Mouse (Mus musculus) left cerebral cortex, adult 18-20 months (tissue): ENCODE results near the gene Dhx30. TPM values are rescaled to one million over a fixed set of nuclear protein-coding genes. Genes with fewer than 3 reads are reported as not detected.
A peak's percentile ranks its signal among the peaks of the same experiment; 100 is the strongest.
"Not testable (repeated sequence)": the region's sequence is repeated elsewhere in the genome, so short reads cannot be mapped to it uniquely, and the experiment has no call there.

Experiments used
- DNase-seq, 2 experiments: peaks; one replicate each; pipeline ENCODE4 v3.0.0; 2021 to 2022; ENCODE audit warnings: low spot score in 2 of 2, mixed read lengths in 1 of 2
- total RNA-seq, 2 experiments: library from RNA; stranded (reverse); gene quantifications; 2 replicates each; pipeline ENCODE4 v1.2.3; 2021

The Dhx30 gene
- total RNA-seq, 2 experiments from 2014 or later, result 168 to 171 TPM

DNA sequence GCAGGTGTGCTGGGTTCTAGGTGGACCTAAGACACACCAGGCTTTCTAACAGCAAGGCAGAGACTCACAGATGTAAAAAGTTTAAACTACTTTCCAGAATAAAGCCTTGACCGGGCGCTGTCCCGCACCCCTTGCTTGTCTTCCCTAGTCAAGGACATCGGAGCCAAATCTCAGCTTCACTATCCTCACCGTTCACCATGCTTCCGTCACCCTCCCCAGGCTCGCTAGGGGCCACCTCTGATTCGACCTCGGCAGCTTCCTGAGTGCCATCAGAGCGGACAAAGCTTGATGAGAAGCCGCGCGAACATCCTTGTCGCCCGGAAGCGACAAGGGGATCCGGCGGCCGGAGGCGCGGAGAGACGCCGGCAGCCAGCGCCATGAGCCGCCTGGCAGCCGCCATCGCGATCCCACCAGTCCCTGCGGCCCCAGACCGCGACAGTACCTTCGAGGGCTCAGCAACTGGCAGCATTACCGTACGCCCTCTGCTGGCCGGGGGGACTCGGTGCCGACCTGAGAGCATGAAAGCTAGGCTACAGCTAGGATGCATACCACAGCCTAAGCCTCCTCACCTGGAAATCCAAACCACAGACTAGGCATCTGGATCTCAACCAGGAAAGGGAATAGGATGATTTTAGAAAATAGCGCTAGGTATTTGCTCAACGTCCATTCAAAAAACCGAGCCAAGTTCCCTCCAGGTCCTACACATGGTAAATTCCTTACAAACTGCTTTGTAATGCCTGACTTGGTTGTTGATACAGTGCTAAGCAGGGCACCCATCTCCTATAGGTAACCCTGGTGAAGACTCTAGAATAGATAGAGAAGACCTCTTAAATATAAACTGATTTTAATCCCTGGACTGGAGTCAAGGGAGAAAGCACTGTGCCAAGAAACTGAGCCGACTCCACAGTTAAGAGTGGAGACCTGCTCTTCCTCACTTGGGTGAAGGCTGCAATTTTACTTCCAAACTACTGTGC lies 16.7 kb downstream of the Dhx30 start:
- DNase-seq, result peak; percentile 96 to 99

DNA sequence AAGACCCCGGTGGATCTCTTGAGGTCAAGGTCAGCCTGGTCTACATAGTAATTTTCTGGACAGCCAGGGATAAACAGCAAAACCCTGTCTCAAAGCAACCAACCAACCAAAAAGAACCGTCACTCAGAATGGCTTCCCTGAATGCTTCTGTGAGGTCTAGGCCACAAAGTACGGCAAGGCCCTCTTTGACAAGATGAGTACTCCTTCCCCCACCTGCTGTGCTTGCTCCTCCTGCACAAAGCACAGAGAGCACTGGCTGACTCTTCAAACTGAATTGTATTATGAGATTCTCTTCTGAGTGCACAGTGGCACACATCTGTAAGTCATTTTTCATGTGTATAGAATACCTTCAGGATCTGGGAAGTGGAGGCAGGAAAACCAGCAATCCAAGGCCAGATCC lies 19.8 kb downstream of the Dhx30 start:
- DNase-seq, result no peak

GRCm38 (mm10) chr9:110094761-110095160 lies 22.9 kb downstream of the Dhx30 start:
- DNase-seq, result no peak

DNA sequence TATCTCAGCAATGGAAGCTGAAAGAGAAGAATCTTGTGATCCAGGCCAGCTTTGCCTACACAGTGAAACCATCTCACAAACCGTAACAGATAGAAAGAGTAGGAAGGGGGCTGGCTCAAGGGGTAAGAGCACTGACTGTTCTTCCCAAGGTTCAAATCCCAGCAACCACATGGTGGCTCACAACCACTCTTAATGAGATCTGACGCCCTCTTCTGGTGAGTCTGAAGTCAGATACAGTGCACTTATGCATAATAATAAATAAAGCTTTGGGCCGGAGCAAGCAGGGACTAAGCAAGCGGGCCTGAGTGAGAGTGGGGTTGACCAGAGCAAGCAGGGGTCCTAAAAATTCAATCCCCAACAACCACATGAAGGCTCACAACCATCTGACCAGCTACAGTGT lies 24.3 kb downstream of the Dhx30 start:
- DNase-seq, result no peak

GRCm38 (mm10) chr9:110085693-110086092 lies 31.9 kb downstream of the Dhx30 start:
- no peak for DNase-seq

DNA sequence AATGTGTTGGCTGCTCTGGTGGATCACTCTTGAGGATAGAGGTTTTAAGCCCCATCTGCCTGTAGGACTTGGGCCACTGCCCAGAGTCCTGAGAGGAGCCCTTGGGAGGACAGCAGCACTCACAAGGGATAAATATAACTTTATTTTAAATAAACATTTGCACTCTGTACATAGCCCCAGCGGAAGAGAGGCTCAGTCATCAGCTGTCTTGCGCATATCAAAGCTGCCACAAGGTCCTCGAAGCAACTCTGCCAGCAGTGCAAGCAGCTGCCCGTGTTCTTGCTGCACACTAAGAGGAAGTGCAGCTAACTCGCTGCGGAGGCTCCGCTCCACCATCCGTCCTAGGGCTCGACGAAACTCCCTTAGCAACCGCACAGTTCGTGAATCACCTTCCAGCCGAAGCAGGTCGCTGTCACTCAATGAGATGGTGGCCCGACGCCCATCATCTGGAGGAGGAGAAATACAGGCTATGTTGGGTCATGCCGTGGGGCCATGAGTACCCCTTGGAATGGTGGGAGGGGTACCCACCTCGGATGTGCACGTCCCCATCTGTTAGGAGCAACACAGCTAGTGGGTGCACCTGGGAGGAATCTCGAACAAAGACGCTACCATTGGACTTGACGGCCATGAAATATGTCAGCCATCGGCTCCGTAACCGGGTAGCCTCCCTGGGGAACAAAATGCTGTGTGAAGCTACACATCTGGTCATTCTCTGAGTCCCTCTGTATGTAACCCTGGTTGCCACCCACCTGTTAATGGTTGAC lies 33.2 kb downstream of the Dhx30 start:
- DNase-seq, result no peak

DNA sequence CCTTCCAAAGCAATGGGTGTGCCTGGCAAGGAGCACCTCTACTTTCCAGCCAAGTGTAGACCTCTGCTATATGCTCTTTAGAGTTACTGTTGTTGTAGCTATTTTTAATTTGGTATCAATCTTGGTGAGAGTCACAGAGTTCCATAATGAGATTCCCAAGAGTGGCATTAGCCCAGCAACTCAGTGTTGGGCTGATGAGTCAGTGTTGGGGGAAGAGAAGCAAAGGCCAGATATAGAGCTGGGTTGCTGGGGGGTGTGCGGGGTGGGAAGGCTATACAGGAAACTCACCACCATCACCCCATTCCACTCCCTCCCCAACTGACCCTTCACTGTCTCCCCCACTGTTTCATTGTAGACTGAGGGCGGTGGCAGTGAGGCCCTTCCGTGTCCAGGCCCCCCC lies 36.6 kb downstream of the Dhx30 start:
- no peak for DNase-seq

GRCm38 (mm10) chr9:110076468-110076867 lies 41.2 kb downstream of the Dhx30 start:
- not testable (repeated sequence) for DNase-seq

DNA sequence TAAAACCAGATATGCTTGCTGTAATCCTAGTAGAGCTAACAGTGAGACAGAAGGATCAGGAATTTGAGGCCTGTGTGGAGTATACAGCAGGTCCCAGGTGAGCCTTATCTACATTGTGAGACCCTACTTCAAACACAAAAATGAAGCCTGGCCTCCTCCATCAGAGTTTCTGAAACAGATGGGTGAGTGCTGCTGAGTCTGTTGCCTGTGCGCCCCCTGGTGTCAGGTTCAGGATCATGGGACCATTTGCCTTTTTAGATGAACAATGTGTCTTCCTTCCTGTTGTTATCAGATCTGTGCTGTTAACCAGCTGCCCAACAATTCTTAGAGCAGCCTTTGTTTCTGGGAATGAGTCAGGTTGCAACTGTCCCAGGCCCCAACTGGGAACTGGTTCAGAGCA lies 45.8 kb downstream of the Dhx30 start:
- DNase-seq, result peak; percentile 88 to 89

DNA sequence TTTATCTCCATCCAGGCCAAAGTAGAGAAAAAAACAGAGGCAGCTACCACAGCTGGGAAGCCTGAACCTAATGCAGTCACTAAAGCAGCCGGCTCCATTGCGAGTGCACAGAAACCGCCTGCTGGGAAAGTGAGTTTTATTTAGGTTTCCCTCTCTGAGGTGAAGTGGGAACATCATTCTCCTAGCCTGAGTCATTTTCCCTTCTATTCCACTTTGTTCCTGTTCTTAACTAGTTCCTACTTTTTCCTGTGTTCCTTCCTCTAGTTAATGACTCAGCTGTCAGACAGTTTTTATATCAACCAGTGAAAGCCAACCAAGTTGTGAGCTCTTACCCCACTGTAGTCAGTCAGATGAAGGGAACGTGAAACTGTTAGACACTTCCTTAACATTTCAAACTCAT lies 46.6 kb downstream of the Dhx30 start:
- DNase-seq, result no peak

DNA sequence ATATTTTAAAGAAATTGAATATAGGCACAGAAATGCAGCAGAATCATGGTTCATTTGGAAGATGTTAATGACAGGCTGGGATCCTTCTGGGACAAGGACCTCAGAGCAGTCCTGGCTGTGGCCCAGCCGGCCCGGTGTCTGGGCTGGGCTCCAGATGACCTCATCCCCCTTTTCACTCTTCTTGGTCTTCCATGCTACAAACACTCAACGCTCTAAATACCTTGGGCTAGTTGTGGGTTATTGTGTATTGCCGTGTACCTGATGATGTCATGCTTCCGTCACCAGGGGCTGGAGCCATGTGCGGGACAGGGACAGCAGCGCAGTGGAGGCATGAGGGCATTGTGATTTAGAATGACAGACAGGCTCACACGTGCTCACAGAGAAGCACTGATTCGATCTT lies 47.3 kb downstream of the Dhx30 start:
- no peak for DNase-seq

DNA sequence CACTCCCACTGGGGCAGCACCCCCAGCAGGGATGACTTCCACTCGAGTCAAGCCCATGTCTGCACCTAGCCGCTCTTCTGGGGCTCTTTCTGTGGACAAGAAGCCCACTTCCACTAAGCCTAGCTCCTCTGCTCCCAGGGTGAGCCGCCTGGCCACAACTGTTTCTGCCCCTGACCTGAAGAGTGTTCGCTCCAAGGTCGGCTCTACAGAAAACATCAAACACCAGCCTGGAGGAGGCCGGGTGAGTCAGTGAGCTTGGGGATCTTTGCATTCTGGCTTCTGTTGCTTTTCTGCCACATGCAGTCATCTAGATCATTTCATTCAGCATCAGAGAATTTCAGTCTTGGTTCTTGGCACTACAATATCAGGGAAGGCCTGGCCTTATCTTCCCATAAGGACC lies 48.9 kb downstream of the Dhx30 start:
- no peak for DNase-seq

DNA sequence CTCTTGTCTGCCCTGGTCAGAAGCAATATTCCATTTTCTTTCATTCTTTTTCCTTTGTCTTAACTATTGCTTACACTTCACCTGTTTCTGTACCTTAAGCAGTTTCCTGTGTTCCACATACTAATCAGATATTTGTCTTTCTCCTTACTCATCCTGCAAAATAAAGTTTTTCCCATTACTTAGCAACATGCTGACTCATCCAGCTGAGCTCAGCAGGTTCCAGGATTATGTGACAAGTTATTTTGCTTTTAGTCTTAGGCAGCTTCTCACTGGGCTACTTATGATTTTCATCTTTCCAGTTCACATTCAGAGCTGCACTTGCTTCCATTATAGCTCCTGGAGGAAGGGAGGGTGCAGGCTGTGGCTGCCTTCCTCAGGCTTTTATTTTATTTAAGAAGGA lies 53.0 kb downstream of the Dhx30 start:
- DNase-seq, result no peak

GRCm38 (mm10) chr9:110062861-110063260 lies 54.8 kb downstream of the Dhx30 start:
- no peak for DNase-seq

DNA sequence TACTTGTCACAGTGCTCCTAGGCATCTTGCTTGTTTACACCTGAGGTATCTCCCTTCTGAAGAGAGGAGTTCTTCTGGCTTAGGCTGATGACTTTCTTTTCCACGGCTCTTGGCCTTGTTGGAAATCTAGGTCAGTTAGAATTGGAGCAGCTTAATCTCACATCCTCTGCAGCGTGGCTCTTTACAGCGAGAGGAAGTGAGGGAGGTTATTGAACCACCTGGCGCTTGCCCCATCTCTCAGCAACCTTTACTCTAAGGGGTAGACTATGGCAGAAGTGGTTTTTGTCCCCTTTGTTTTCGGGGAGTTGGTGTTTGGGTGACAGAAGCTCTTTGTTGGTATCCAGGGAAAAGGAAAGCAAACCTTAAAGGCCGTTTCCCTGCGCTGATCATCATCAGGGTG lies 55.2 kb downstream of the Dhx30 start:
- no peak for DNase-seq

- no peak for DNase-seq
Observed at GRCm38 (mm10) chr9:110060761-110061160, 56.9 kb downstream of the Dhx30 start.

- no peak for DNase-seq
Observed at GRCm38 (mm10) chr9:110057200-110057599, 60.4 kb downstream of the Dhx30 start.

GRCm38 (mm10) chr9:110054781-110055180 lies 62.8 kb downstream of the Dhx30 start:
- no peak for DNase-seq

GRCm38 (mm10) chr9:110054080-110054421 lies 63.6 kb downstream of the Dhx30 start:
- no peak for DNase-seq

DNA sequence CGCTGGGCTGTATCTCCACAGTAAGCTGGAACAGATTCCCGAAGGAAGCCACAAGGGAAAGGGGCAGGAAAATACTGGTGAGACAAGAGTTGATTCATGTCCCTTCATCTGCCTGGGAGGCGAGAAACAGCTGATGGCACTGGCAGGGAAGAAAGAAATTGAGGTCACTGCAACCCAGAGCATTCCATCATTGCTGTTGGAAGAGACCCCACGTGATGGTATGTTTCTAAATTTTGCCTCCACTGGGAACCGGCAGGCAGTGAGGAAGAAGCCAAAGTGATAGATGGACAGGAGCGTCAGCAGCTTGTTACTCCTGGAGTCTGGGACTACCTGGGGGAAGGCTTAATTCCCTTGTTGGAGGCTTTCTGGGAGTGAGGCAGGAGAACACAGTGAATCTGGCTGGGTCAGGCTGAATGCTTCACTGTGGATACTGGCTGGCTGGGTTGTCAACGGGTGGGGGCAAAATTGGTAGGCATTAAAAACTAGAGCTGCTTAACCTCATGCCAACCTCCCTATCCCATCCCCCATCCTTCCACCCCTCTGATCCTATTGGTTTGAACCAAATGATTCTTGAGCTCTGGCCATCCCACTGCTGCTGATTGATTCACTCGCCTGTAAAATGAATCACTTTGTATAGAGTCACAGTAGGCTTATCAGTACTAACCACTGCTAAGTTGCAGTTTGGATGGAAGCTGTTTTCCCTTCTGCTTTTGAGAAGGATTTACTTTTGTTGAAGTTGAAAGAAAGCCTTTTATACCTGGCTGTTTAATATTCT lies 64.1 kb downstream of the Dhx30 start:
- peak; percentile 40 to 52 for DNase-seq

DNA sequence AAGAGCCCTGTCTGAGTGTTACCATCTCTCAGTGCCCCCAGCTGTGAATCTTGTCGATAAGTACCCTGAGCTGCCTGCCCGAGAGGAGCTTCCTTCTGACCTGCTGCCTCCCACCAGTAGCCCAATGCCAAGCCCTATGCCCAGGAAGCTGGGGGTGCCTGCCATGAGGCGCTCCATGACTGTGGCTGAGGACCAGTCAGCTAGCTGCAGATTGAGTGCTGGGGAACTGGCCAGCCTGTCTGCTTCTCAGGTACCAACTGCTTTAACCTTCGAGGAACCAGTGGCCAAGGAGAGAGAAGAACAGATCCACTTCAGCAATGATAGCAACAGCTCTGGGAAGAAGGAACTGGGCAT lies 64.7 kb downstream of the Dhx30 start:
- no peak for DNase-seq
